Mouse (Mus musculus) liver, adult 2 months (tissue): ENCODE measurements around the gene Oser1. TPM values are rescaled to one million over a fixed set of nuclear protein-coding genes. Genes with fewer than 3 reads are reported as not detected.

Experiments
- DNase-seq: peaks from one replicate; pipeline ENCODE4 v3.0.0-alpha.2; 2011; ENCODE audit warnings: low read depth, low spot score; ENCODE audit errors: extremely low read depth
- H3K27ac ChIP-seq: fragments of 200-500 bp; replicated peaks from 2 replicates; pipeline ENCODE4 v1.5.1; 2012; ENCODE audit warnings: low read depth, mild to moderate bottlenecking, control low read depth, inconsistent platforms, low read length; ENCODE audit not compliant: insufficient read depth
- H3K27me3 ChIP-seq: fragments of 200-500 bp; 2 replicates; pipeline ENCODE4 v1.6.1; 2012; ENCODE audit warnings: mild to moderate bottlenecking, moderate library complexity, low read length, inconsistent platforms; ENCODE audit not compliant: control insufficient read depth, insufficient read depth
- H3K36me3 ChIP-seq: fragments of 200-500 bp; 2 replicates; pipeline ENCODE4 v1.6.1; 2012; ENCODE audit warnings: low read length, inconsistent platforms; ENCODE audit not compliant: control insufficient read depth, insufficient read depth
- H3K4me1 ChIP-seq: fragments of 200-500 bp; 2 replicates; pipeline ENCODE4 v1.6.1; 2011; ENCODE audit warnings: low read length; ENCODE audit not compliant: control insufficient read depth, insufficient read depth
- H3K4me3 ChIP-seq: fragments of 200-500 bp; 2 replicates; pipeline ENCODE4 v1.5.1; 2011; ENCODE audit warnings: low read depth, mild to moderate bottlenecking, control low read depth, low read length, moderate library complexity; ENCODE audit not compliant: insufficient read depth
- H3K79me2 ChIP-seq: fragments of 200-500 bp; 2 replicates; pipeline ENCODE4 v1.6.1; 2012; ENCODE audit warnings: inconsistent platforms, mild to moderate bottlenecking, low read length, moderate library complexity; ENCODE audit not compliant: control insufficient read depth, insufficient read depth
- H3K9ac ChIP-seq: fragments of 200-500 bp; 2 replicates; pipeline ENCODE4 v1.6.1; 2012; ENCODE audit warnings: low read depth, mild to moderate bottlenecking, control low read depth, inconsistent platforms, low read length
- CTCF ChIP-seq: fragments of 200-500 bp; IDR thresholded peaks from 2 replicates; pipeline ENCODE4 v1.5.1; 2011; ENCODE audit warnings: low read depth, low read length, control low read depth
- POLR2A ChIP-seq: fragments of 200-500 bp; IDR thresholded peaks from 2 replicates; pipeline ENCODE4 v1.6.1; 2011; ENCODE audit warnings: low read length, control low read depth; ENCODE audit not compliant: insufficient read depth; ENCODE audit errors: extremely low read depth
- WGBS: fragments of 180-500 bp; shearing (Covaris S2); methylation state at CpG from one replicate; pipeline ENCODE4 v1.1.7; 2018; 5-methylcytosine and 5-hydroxymethylcytosine counted together
- polyA plus RNA-seq: library from polyadenylated mRNA; depleted of rRNA; stranded (reverse); fragments of >200 nt; gene quantifications from 2 replicates; pipeline ENCODE4 v1.2.3, GENCODE M21; 2012
- total RNA-seq: library from RNA; depleted of rRNA; stranded (reverse); fragments of >200 nt; gene quantifications from 2 replicates; pipeline ENCODE4 v1.2.3, GENCODE M21; 2014

The Oser1 gene
- total and polyA plus RNA-seq, 2 experiments, result 8.0 to 21.9 TPM

DNA sequence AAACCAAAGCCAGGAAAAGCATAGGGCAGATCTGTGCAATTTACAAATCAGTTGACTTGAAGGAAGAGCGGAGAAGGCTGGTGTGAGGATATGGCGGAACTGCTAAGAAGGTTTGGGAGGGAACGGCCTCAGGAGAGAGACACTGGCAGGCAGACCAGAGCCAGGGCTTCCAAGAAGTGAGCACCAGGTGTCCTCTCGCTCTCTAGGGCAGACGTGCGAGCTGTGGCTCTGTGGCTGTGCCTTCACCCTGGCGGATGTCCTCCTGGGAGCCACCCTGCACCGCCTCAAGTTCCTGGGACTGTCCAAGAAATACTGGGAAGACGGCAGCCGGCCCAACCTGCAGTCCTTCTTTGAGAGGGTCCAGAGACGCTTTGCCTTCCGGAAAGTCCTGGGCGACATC is 28.9 kb upstream of the Oser1 start:
- WGBS, result 88% methylated on average over 13 of the region's 13 CpGs
- no peak overlapping the region for H3K27ac ChIP-seq
- H3K4me1 ChIP-seq, result no peaks in the 10 kb centered on the region
- no peak for DNase-seq
- H3K36me3 ChIP-seq, result no peaks in the 10 kb centered on the region
- no peak overlapping the region for H3K4me3 ChIP-seq
- no peaks in the 10 kb centered on the region for H3K27me3 ChIP-seq
- no peak for TF ChIP-seq POLR2A
- TF ChIP-seq CTCF, result no peak
- no peaks in the 10 kb centered on the region for H3K79me2 ChIP-seq
- no peak overlapping the region for H3K9ac ChIP-seq

DNA sequence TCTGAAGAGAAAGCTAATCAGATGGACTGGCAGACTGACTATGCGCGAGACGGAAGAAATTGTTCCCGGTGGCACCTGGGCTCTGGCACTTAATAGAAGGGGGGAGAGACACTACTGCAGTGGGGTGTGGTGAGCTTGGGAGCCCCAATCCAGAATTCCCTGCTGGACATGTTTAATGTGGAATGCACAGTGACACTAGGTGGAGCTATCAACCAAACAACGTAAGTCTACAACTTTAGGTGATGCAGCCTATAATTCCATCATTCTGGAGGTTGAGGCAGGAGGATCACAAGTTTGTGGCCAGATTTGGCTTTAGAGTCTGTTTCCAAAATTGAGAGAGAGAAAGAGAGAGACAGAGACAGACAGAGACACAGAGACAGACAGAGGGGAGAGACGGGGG is 28.2 kb upstream of the Oser1 start:
- Histone ChIP-seq H3K9ac (no peak overlapping the region), H3K36me3 (no peaks in the 10 kb centered on the region), H3K4me3 (no peak overlapping the region), H3K79me2 (no peaks in the 10 kb centered on the region), H3K27ac (no peak overlapping the region), H3K4me1 (no peaks in the 10 kb centered on the region), H3K27me3 (no peaks in the 10 kb centered on the region)
- 80% methylated on average over 6 of the region's 6 CpGs for WGBS
- TF ChIP-seq POLR2A, result no peak
- TF ChIP-seq CTCF, result peak; percentile 36; the same call in 1 of the 2 replicates
- DNase-seq, result peak; percentile 49

DNA sequence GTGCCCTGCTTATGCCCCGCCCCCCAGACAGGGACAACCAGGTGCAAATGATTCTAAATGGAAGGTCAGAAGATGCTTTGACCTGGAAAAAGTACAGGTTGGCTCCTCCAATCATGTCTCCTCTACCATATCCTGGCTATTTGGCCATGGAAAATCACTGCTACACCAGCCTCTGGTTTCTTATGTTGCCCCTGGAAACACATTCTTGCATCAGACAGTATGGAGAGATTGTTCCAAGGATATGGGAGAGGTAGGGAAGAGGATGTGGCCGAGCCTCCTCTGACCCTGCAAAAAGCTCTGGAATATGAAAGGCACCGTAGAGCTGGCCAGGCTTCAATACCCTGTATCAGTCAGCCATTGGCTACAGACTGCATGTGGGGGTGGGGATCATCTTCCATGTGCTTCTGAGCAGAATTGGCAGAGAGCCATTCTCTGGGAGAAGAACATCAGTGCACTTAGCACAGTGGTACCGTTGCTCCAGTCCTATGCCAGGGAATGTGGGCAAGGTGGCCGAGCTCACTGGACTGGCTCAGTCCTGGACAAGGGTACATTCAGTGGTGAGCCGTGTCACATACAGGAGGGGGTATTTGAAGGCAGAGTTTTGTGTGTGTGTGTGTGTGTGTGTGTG is 26.3 kb upstream of the Oser1 start:
- TF ChIP-seq CTCF (no peak), POLR2A (no peak)
- H3K9ac ChIP-seq, result no peak overlapping the region
- no peaks in the 10 kb centered on the region for H3K36me3 ChIP-seq
- 61% methylated on average over 6 of the region's 6 CpGs for WGBS
- no peak overlapping the region for H3K27ac ChIP-seq
- no peak for DNase-seq
- H3K4me3 ChIP-seq, result no peak overlapping the region
- H3K4me1 ChIP-seq, result no peaks in the 10 kb centered on the region
- H3K79me2 ChIP-seq, result no peaks in the 10 kb centered on the region
- H3K27me3 ChIP-seq, result no peaks in the 10 kb centered on the region

DNA sequence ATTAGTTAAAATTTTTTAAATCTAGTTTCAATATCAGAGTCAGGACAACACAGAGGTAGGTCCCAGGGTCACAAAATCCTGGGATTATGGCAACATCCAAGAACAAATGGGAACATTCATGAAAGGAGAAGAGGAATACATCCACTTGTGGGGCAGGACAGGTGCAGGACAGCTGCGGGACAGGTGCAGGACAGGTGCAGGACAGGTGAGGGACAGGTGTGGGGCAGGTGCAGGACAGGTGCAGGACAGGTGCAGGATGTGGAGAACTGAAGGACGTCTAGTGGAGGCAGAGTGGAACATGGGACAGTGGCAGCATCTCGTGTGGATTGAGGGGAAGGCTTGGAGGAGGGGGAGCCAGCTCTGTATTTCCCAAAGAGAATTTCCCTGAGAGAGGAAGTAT is 24.8 kb upstream of the Oser1 start:
- Histone ChIP-seq H3K27ac (no peak overlapping the region), H3K27me3 (no peaks in the 10 kb centered on the region), H3K4me3 (no peak overlapping the region), H3K9ac (no peak overlapping the region), H3K79me2 (no peaks in the 10 kb centered on the region), H3K4me1 (no peaks in the 10 kb centered on the region), H3K36me3 (no peaks in the 10 kb centered on the region)
- DNase-seq, result no peak
- WGBS, result 47% methylated on average over 3 of the region's 3 CpGs
- no peak for TF ChIP-seq CTCF
- no peak for TF ChIP-seq POLR2A

DNA sequence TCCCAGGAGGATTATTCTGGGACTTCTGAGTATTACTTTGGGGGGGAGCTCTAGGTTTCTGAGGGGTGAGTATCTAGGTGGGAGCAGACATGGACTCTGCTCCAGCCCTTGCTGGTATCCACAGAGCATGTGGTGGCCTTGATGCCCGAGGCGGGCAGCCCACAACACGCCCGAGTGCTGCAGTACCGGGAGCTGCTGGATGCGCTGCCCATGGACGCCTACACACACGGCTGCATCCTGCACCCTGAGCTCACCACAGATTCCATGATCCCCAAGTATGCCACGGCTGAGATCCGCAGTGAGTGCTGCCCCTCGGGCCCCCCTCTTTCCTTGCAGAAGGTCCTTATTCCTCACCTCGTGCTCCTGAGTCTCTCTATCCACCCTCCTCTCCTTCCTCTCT is 22.9 kb upstream of the Oser1 start:
- TF ChIP-seq CTCF (no peak), POLR2A (no peak)
- no peaks in the 10 kb centered on the region for H3K36me3 ChIP-seq
- H3K79me2 ChIP-seq, result no peaks in the 10 kb centered on the region
- no peak overlapping the region for H3K27ac ChIP-seq
- 77% methylated on average over 12 of the region's 12 CpGs for WGBS
- H3K9ac ChIP-seq, result no peak overlapping the region
- no peak for DNase-seq
- H3K27me3 ChIP-seq, result no peaks in the 10 kb centered on the region
- H3K4me3 ChIP-seq, result no peak overlapping the region
- H3K4me1 ChIP-seq, result no peaks in the 10 kb centered on the region

DNA sequence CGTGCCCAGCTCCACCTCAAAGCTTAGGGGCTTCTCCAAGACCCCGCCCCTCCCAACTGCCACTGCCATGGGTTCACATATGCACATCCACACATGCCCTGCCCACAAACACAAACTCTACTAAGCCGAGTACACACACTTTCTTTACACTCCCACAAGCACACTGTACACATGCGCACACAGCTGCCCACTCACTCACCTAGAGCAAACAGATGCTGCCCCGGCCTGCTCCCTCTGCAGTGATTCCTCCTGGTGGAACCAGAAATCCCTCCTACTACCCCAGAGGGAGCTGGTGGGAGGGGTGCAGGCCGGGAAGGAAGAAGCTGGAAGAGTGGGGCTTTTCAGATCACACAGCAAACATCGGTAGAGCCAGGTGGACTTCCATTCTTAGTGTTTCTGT is 19.5 kb upstream of the Oser1 start:
- Histone ChIP-seq H3K27me3 (no peaks in the 10 kb centered on the region; the same call in 1 of the 2 replicates), H3K9ac (no peak overlapping the region), H3K27ac (no peak overlapping the region), H3K79me2 (no peaks in the 10 kb centered on the region), H3K4me1 (no peaks in the 10 kb centered on the region), H3K4me3 (no peak overlapping the region), H3K36me3 (no peaks in the 10 kb centered on the region)
- DNase-seq, result no peak
- WGBS, result 43% methylated on average over 7 of the region's 7 CpGs
- no peak for TF ChIP-seq POLR2A
- no peak for TF ChIP-seq CTCF
